Mouse (Mus musculus): ENCODE measurements around the gene Hist1h2bc.
"Not testable (repeated sequence)": the region's sequence is repeated elsewhere in the genome, so short reads cannot be mapped to it uniquely, and the experiment has no call there.

Gene Hist1h2bc

DNA sequence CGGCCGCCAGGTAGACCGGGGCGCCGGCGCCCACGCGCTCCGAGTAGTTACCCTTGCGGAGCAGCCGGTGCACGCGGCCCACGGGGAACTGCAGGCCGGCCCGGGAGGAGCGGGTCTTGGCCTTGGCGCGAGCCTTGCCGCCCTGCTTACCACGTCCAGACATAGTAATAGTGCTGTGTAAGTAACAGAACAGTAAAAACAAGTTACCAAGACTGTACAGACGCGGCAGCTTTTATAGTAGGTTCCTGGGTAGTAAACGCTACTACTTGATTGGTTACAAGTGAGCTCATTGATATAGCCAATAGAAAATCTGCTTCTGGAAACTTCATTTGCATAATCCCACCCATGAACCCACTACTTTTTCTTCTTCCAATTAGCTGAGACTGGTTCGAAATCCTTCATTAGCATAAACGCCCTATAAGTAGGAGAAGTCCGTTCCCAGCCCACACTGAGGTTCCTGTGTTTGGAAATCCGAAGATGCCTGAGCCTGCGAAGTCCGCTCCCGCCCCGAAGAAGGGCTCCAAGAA lies at the start of gene Hist1h2bc, which contains the start of gene Hist1h2ac:
Hist1h2bc (plus strand) TSS at position 445 of the 527 bp plus-strand sequence.
Hist1h2ac (minus strand) TSS at position 194 of the 527 bp plus-strand sequence.
- peak; percentile 78 for DNase-seq

DNA sequence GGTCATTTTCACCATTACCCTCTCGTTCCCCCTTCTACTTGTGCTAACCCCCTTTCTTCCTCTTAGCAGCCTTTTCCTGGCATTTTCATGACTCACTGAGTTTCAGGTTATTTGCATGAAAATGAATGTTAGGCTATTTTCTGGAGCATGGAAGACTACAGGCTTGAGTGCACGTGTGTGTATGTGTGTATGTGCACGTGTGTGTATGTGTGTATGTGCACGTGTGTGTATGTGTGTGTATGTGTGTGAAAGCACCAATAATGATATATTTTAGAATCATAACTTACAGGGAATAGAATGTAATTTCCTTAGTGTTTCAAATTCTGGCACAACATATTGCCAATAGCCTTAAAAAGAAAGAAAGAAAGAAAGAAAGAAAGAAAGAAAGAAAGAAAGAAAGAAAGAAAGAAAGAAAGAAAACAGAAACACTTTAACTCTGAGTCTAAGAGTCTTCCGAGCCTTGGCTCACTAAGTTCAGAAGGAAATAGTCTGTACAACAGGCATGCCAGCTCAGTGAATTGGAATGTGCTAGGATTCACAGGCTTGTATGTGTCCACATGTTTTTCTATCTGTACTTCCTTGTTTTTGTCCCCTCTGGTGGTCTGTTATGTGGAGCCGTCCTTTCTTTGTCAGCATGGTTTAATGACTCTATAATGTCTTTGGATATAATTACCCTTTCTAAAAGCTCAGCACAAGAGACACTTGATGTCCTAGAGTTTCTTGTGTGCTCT lies 24.2 kb upstream of the Hist1h2bc start:
- no peak for DNase-seq

DNA sequence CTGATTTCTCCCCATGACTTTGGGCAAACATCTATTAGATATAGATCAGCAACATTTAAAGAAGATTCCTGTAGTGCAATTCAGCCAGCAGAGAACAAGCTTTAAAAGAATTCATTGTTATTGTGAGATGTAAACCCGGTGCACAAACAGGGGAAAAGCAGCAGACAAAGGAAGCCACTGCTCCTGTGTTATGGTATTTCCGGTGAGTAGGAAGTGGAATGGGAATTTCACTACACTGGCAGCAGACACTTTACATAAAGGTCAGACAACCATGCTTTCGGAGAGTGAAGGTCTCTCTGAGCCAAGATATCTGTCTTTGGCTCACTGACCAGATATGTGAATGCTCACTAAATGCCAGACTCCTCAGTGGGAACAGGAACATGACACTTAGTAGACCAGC lies 21.5 kb upstream of the Hist1h2bc start:
- no peak for DNase-seq

DNA sequence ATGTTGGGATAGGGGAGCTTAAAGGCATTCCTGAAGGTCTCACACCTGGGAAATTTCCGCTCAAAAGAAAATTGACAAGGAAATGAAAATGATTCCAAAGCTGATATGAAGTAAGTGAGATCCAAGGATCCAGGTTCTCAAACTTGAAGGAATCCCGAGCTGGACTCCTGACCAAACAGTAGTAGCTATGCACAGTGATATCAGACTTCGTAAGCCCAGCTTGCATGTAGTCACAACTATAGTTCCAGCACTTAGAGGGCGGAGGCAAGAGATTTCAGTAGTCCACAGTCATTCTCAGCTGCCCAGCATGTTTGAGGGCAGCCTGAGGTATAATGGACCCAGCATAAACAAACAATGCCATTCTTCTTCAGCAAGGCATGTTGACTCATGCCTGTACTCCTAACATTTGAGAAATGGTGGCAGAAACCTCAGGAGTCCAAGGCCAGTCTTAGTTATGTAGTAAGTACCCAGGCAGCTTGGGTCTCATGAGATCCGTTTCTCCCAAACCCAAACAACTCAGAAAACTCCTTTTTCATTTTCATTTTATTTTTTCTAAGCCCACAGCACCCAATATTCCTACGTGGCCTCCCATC lies 1.9 kb upstream of the Hist1h2bc start:
- no peak for DNase-seq

DNA sequence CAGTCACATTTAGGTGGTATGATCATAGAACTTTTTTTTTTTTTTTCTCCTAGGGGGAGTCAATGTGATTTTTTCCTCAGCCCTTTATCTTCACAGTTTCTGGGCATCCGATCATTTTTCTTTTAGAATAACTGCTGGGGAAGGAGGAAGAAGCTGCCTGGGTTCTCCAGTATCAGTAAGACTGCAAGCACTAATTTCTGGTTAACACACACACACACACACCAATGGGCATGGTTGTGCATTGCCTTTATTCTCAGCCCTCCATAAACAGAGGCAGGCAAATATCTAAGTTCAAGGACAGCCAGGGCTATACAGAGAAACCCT lies 1.4 kb upstream of the Hist1h2bc start:
- no peak for DNase-seq

DNA sequence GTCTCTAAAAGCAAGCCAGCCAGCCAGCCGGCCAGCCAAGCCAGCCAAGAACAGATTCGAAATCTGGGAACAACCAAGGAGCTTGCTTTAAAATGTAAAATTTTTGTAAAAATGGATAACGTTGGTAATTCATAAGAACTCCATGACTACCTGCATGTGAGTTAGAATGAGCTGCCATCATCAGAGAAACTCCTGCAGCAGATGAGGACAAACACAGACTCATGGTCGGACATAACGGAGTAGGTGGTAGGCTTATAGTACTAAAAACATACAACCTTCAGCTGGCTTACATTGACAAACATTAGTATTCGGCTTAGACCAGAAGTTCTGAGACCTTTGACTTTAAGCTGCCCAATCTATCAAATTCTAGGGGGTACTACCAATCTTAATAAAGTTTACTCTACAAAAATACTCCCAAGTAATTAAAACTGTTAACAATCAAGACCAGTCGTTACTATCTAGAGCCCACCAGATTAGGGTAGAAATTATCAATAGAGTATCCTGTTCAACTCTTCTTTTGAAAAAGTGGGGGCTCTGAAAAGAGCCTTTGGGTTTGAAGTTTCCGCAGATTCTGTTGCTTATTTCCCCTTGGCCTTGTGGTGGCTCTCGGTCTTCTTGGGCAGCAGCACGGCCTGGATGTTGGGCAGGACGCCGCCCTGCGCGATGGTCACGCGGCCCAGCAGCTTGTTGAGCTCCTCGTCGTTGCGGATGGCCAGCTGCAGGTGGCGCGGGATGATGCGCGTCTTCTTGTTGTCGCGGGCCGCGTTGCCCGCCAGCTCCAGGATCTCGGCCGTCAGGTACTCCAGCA lies 848 bp upstream of the Hist1h2bc start:
- not testable (repeated sequence) for DNase-seq

GRCm38 (mm10) chr13:23684295-23684945 lies 421 bp downstream of the Hist1h2bc start:
- DNase-seq, result not testable (repeated sequence)

- DNase-seq, result no peak
Measured at GRCm38 (mm10) chr13:23685121-23685861, 1.3 kb downstream of the Hist1h2bc start.

GRCm38 (mm10) chr13:23685966-23686365 lies 2.0 kb downstream of the Hist1h2bc start:
- no peak for DNase-seq

GRCm38 (mm10) chr13:23687181-23687580 lies 3.2 kb downstream of the Hist1h2bc start:
- DNase-seq, result no peak

GRCm38 (mm10) chr13:23687907-23688306 lies 3.9 kb downstream of the Hist1h2bc start:
- no peak for DNase-seq

DNA sequence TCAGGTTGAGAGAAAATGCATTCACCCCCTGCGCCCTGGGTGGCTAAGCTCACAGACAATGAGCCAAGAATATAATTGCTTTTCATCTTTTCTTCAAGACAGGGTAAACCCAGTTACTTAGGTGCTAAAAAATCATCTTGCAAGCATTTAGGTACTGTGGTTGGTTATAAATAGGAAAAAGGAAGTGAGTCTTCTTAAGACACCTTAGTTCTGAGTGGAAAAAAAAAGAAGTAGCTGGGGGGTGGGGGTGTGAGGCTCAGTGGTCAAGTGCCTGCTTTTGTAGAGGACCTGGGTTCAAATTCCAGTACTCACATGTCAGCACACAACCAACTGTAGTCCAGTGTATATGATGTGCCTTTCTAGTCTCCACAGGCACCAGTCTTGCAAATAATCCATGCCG lies 5.0 kb downstream of the Hist1h2bc start:
- DNase-seq, result no peak

GRCm38 (mm10) chr13:23689459-23689858 lies 5.5 kb downstream of the Hist1h2bc start:
- DNase-seq, result no peak

DNA sequence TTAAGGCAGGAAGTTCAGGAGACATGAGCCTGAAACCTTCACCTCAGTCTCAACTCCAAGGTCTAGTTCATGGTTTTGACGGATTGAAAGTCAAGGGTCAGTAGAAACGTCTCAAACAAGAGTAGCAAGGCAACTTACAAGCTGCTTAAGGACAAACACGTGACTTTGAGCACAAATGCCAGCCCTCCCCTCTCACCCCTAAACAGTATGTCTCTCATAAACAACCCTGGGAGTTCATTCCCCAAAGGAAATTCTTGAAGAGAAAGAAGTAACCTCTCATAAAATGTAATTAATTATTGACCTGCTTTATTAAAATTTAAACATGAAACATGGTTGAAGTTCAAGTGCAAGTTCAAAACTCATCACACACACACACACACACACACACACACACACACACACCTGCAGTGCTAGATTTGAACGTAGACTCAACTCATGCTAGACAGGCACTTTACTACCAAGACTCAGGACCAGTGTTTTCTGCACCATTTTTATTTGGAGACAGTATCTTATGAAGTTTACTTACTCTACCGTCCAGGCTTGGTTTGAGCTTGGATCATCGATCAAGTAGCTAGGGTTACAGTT lies 9.9 kb downstream of the Hist1h2bc start:
- DNase-seq, result no peak

- no peak for DNase-seq
Measured at GRCm38 (mm10) chr13:23694956-23695355, 11.0 kb downstream of the Hist1h2bc start.

DNA sequence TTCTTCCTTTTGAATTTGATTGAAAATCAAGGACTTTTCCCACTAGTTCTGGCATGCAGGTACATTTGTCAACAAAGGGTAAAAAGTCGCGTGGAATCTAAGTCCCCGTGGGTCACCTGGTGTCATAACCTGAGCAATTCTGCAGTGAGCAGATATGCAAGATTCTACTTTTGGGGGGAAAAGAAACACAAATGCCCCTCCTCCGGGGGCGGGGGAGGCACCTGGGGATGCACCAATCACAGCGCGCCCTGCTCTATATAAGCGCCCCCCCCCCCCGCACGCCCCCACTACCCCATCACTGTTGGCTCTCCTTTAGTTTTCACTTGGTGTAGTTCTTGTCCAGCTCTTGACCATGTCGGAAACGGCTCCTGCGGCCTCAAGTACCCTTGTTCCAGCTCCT lies 11.5 kb downstream of the Hist1h2bc start, which contains the start of gene Hist1h1t:
Hist1h1t (plus strand) TSS at position 301 of the 400 bp plus-strand sequence.
- no peak for DNase-seq

DNA sequence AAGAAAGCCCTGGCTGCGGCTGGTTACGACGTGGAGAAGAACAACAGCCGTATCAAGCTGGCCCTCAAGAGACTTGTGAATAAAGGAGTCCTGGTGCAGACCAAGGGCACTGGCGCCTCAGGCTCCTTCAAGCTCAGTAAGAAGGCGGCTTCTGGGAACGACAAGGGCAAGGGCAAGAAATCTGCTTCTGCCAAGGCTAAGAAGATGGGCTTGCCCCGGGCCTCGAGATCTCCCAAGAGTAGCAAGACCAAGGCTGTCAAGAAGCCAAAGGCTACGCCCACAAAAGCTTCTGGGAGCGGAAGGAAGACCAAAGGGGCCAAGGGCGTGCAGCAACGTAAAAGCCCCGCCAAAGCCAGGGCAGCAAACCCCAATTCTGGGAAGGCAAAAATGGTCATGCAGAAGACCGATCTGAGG lies 12.1 kb downstream of the Hist1h2bc start:
- DNase-seq, result no peak

DNA sequence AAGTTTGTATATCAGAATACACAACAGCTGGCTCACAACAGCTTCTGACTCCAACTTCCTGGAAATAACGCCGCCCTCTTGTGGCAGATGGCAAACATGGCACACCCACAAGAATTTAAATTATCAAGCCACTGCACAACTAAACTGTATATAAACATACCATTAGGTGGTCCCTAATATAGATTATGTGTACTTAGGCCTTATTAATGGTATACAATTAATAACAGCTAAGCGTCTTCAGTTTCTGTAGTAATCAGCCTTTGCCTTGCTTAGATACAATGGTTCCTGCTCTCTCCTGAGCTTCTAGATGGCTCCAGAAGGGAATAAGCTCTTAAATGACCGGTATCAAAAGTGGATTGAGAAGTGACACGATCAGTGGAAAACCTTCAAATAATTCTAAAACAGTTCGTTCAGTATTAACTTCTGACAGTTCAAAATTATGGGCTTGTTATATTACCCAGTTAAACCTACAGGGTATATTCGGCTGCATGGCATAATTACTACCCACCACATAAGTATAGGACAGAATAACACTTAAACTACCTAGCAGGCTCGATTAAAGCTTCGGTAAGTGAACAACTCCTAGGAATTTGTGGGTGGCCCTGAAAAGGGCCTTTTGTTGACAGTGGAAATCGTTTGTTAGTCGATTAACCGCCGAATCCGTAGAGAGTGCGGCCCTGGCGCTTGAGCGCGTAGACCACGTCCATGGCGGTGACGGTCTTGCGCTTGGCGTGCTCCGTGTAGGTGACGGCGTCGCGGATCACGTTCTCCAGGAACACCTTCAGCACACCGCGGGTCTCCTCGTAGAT lies 13.7 kb downstream of the Hist1h2bc start:
- no peak for DNase-seq

DNA sequence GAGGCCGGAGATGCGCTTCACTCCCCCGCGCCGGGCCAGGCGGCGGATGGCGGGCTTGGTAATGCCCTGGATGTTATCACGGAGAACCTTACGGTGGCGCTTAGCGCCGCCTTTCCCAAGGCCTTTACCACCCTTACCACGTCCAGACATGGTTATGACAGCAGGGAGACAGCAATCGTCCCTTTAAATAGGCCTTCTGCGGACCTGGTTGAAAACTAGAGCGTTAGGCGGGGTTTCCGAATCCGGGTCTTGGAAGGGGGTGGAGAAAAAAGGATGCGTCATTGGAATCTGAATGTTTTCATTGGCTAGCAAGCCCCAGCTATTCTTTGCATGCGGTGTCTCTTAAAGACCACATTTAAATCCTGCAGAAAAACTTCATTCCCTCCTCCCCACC lies 14.3 kb downstream of the Hist1h2bc start, which contains the start of gene Hist1h4c:
Hist1h4c (minus strand) TSS at position 155 of the 394 bp plus-strand sequence.
- DNase-seq, result peak; percentile 98

DNA sequence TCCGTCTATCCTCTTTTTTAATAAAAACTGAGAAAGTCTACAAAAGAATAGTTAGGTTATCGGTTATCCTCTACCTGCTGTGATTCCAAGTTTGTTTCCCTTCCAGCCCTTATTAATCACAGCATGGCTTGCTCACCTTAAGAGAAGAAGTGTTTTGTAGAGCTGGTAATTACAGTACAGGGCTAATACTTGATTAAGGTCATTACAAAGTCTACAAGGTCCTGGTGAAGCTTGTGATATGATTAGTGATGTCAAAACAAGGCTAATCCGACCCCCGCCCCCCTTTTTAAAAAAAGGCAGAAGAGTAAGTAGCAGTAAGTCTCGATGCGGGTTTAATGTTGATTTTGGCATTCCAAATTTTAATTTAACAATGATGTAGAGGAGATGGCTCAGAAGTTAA lies 15.0 kb downstream of the Hist1h2bc start:
- no peak for DNase-seq

DNA sequence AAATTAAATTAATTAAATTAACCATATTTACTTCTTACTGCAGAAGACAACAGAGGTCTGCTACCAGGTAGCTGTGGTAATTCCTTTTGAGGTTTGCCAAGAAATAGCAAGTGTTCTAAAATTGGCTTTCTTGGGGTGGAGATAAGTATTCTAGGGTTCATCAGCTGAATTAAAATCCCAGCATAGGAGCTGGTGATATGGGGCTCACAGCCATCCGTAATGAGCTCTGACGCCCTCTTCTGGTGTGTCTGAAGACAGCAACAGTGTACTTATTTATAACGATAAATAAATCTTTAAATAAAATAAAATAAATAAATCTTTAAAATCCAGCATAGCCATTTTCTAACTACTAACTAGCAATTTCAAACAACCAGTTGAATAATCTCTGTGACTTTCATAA lies 15.8 kb downstream of the Hist1h2bc start:
- no peak for DNase-seq
